Mouse (Mus musculus) MEL (cell line): ENCODE data around the gene G6pc3. TPM values are rescaled to one million over a fixed set of nuclear protein-coding genes. Genes with fewer than 3 reads are reported as not detected.

ENCODE experiments used
- DNase-seq: peaks from one replicate; pipeline ENCODE4 v3.0.0; 2011; ENCODE audit warnings: low read depth, low spot score
- H3K27ac ChIP-seq: 2 replicates; pipeline ENCODE4 v1.5.1; 2012; ENCODE audit warnings: low read depth, mild to moderate bottlenecking, control low read depth, low read length, moderate library complexity; ENCODE audit not compliant: control insufficient read depth
- H3K27me3 ChIP-seq, 2 experiments: fragments of 150-350 bp in 1 of 2; sonication (generic) in 1 of 2; 2 replicates each; pipeline ENCODE4 v1.6.1; 2012; ENCODE audit warnings: low read length in 2 of 2, mild to moderate bottlenecking in 2 of 2, improper control_type of control experiment in 1 of 2, moderate library complexity in 1 of 2; ENCODE audit not compliant: insufficient read depth in 2 of 2, control insufficient read depth in 1 of 2
- H3K36me3 ChIP-seq, 2 experiments: 2 replicates each; pipeline ENCODE4 v1.6.1; 2012 to 2014; ENCODE audit warnings: low read length in 2 of 2, improper control_type of control experiment in 1 of 2, inconsistent platforms in 1 of 2, mild to moderate bottlenecking in 1 of 2; ENCODE audit not compliant: insufficient read depth in 2 of 2, control insufficient read depth in 1 of 2
- H3K4me1 ChIP-seq, 2 experiments: fragments of 150-350 bp in 1 of 2; sonication (generic) in 1 of 2; 2 replicates each; pipeline ENCODE4 v1.6.1; 2012; ENCODE audit warnings: low read length in 2 of 2, improper control_type of control experiment in 1 of 2, mild to moderate bottlenecking in 1 of 2; ENCODE audit not compliant: insufficient read depth in 2 of 2, control insufficient read depth in 1 of 2
- H3K4me3 ChIP-seq, 2 experiments: fragments of 150-350 bp in 1 of 2; sonication (generic) in 1 of 2; 2 replicates each; pipeline ENCODE4 v1.5.1; 2012; ENCODE audit warnings: low read depth in 2 of 2, low read length in 2 of 2, mild to moderate bottlenecking in 2 of 2, moderate library complexity in 2 of 2, control low read depth in 1 of 2, improper control_type of control experiment in 1 of 2; ENCODE audit not compliant: control insufficient read depth in 1 of 2, insufficient read depth in 1 of 2
- H3K79me2 ChIP-seq: 2 replicates; pipeline ENCODE4 v1.6.1; 2012; ENCODE audit warnings: mild to moderate bottlenecking, low read length, moderate library complexity; ENCODE audit not compliant: control insufficient read depth, poor library complexity, insufficient read depth
- H3K9ac ChIP-seq: 2 replicates; pipeline ENCODE4 v1.6.1; 2012; ENCODE audit warnings: low read depth, mild to moderate bottlenecking, control low read depth, low read length, moderate library complexity; ENCODE audit not compliant: control insufficient read depth, poor library complexity, severe bottlenecking
- H3K9me3 ChIP-seq: fragments of 150-350 bp; sonication (generic); replicated peaks from 2 replicates; pipeline ENCODE4 v1.6.1; 2012; ENCODE audit warnings: mild to moderate bottlenecking, low read length, improper control_type of control experiment, moderate library complexity; ENCODE audit not compliant: insufficient read depth
- CHD1 ChIP-seq: IDR thresholded peaks from 2 replicates; pipeline ENCODE4 v1.6.1; 2012; ENCODE audit warnings: low read depth, mild to moderate bottlenecking, inconsistent platforms, low read length, improper control_type of control experiment
- EP300 ChIP-seq, 2 experiments: IDR thresholded peaks; 2 replicates each; pipeline ENCODE4 v1.6.1; 2011; ENCODE audit warnings: improper control_type of control experiment in 2 of 2, low read length in 2 of 2, low read depth in 1 of 2, mild to moderate bottlenecking in 1 of 2
- ETS1 ChIP-seq: IDR thresholded peaks from 2 replicates; pipeline ENCODE4 v1.6.1; 2012; ENCODE audit warnings: low read depth, mild to moderate bottlenecking, inconsistent platforms, low read length, improper control_type of control experiment, moderate library complexity
- GABPA ChIP-seq: IDR thresholded peaks from 2 replicates; pipeline ENCODE4 v1.6.1; 2012; ENCODE audit warnings: low read depth, mild to moderate bottlenecking, inconsistent platforms, low read length, improper control_type of control experiment, moderate library complexity
- MAFK ChIP-seq: IDR thresholded peaks from 2 replicates; pipeline ENCODE4 v1.6.1; 2011; ENCODE audit warnings: low read depth, mild to moderate bottlenecking, low read length, improper control_type of control experiment, borderline replicate concordance
- MEF2A ChIP-seq: IDR thresholded peaks from 2 replicates; pipeline ENCODE4 v1.6.1; 2014; ENCODE audit warnings: low read depth, mild to moderate bottlenecking, inconsistent platforms, low read length, improper control_type of control experiment; ENCODE audit not compliant: poor library complexity, insufficient replicate concordance, severe bottlenecking; ENCODE audit errors: extremely low read depth
- MYC ChIP-seq: IDR thresholded peaks from 2 replicates; pipeline ENCODE4 v1.6.1; 2011; ENCODE audit warnings: low read depth, mild to moderate bottlenecking, low read length, improper control_type of control experiment, moderate library complexity
- NELFE ChIP-seq: IDR thresholded peaks from 2 replicates; pipeline ENCODE4 v1.6.1; 2011; ENCODE audit warnings: low read depth, low read length, improper control_type of control experiment
- NRF1 ChIP-seq: IDR thresholded peaks from 2 replicates; pipeline ENCODE4 v1.6.1; 2014; ENCODE audit warnings: low read depth, mild to moderate bottlenecking, inconsistent platforms, low read length, improper control_type of control experiment, moderate library complexity; ENCODE audit not compliant: poor library complexity, insufficient read depth, severe bottlenecking
- POLR2A ChIP-seq, 2 experiments: IDR thresholded peaks; 2 replicates each; pipeline ENCODE4 v1.6.1; 2011 to 2012; ENCODE audit warnings: low read length in 2 of 2, mild to moderate bottlenecking in 2 of 2, control low read depth in 1 of 2, improper control_type of control experiment in 1 of 2, low read depth in 1 of 2, moderate library complexity in 1 of 2; ENCODE audit not compliant: control insufficient read depth in 1 of 2, insufficient read depth in 1 of 2, poor library complexity in 1 of 2
- RAD21 ChIP-seq: IDR thresholded peaks from 2 replicates; pipeline ENCODE4 v1.6.1; 2011; ENCODE audit warnings: mild to moderate bottlenecking, low read depth, low read length, improper control_type of control experiment
- SMC3 ChIP-seq: IDR thresholded peaks from 2 replicates; pipeline ENCODE4 v1.6.1; 2011; ENCODE audit warnings: low read depth, low read length, improper control_type of control experiment
- TAL1 ChIP-seq: IDR thresholded peaks from 2 replicates; pipeline ENCODE4 v1.6.1; 2012; ENCODE audit warnings: mild to moderate bottlenecking, inconsistent platforms, low read length, moderate library complexity, mixed read lengths
- TCF12 ChIP-seq: IDR thresholded peaks from 2 replicates; pipeline ENCODE4 v1.6.1; 2014; ENCODE audit warnings: low read depth, mild to moderate bottlenecking, inconsistent platforms, low read length, improper control_type of control experiment, moderate library complexity
- USF1 ChIP-seq: IDR thresholded peaks from 2 replicates; pipeline ENCODE4 v1.6.1; 2014; ENCODE audit warnings: low read depth, mild to moderate bottlenecking, inconsistent platforms, low read length, improper control_type of control experiment, moderate library complexity
- USF2 ChIP-seq, 2 experiments: IDR thresholded peaks; 2 replicates each; pipeline ENCODE4 v1.6.1; 2011 to 2012; ENCODE audit warnings: improper control_type of control experiment in 2 of 2, low read length in 2 of 2, borderline replicate concordance in 1 of 2, inconsistent platforms in 1 of 2, low read depth in 1 of 2, mild to moderate bottlenecking in 1 of 2; ENCODE audit not compliant: insufficient read depth in 1 of 2
- ZC3H11A ChIP-seq: IDR thresholded peaks from 2 replicates; pipeline ENCODE4 v1.6.1; 2012; ENCODE audit warnings: low read depth, mild to moderate bottlenecking, inconsistent platforms, low read length, improper control_type of control experiment
- ZKSCAN1 ChIP-seq: IDR thresholded peaks from 2 replicates; pipeline ENCODE4 v1.6.1; 2012; ENCODE audit warnings: low read depth, mild to moderate bottlenecking, inconsistent platforms, low read length, improper control_type of control experiment, moderate library complexity
- ZNF384 ChIP-seq: IDR thresholded peaks from 2 replicates; pipeline ENCODE4 v1.6.1; 2012; ENCODE audit warnings: low read depth, mild to moderate bottlenecking, inconsistent platforms, low read length, improper control_type of control experiment
- polyA plus RNA-seq, 2 experiments: library from polyadenylated mRNA; stranded (reverse) in 1 of 2; unstranded in 1 of 2; fragments of >175 nt in 1 of 2; fragments of >200 nt in 1 of 2; gene quantifications; 2 replicates each; pipeline versions ENCODE4 v1.2.1 to v1.2.4; 2012; ENCODE audit warnings: low replicate concordance in 2 of 2, low read depth in 1 of 2; ENCODE audit not compliant: insufficient read length in 2 of 2, insufficient read depth in 1 of 2, missing spikeins in 1 of 2
- total RNA-seq: library from RNA; depleted of rRNA; stranded (reverse); fragments of 300-350 nt; gene quantifications from 2 replicates; pipeline ENCODE4 v1.2.3, GENCODE M21; 2012

The G6pc3 gene
- total and polyA plus RNA-seq, 3 experiments, result 48.9 to 104 TPM; not detected in 1

DNA sequence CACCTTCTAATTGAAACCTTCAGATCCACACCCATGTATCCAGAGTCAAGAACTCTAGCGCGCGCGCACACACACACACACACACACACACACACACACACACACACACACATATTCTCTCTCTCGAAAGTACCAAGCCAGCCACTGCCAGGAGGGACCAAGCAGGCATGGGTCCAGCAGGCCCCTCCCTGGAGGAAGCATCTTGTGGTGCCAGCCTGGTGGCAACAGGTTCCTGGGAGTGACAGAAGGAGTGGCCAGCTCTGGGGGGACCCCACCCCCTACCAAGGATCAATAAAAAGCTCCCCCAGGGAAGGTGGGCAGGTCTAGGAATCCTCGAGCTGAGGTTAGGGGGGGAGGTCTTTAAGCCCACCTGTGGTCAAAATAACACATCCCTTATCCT lies 28.0 kb downstream of the G6pc3 start:
- H3K36me3 ChIP-seq, result peaks cover 0 to 31% of the 10 kb centered on the region in 2 experiments; a peak in 2 of 4 replicates

DNA sequence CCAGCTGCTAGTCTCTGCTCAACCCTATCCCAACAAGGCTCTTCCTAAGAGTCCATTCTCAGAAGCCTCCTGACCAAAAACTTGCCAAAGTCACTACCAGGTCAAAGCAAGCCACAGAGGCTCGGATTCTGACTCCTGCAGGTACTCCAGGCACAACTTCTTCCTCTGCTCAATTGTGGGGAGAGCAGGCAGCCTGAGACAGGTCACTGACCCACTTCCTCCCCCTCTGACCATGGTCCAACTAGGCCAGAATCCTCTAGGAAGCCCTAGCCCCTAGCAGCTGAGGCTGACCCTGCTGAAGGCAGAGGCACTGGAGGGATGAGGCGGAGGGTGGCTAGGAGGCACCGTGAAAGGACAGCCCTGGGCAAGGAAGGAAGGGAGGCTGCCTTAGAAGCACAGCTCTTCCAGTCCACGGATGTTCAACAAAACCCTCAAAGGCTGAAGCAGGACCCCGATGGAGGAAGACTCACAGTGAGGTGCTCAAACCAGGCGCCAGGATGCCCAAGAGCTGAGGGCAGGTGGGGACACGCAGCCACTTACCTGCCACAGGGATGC lies 28.5 kb downstream of the G6pc3 start:
- no peak overlapping the region for H3K27ac ChIP-seq
- H3K9me3 ChIP-seq, result no peaks in the 10 kb centered on the region
- H3K36me3 ChIP-seq, result peaks cover 0 to 34% of the 10 kb centered on the region in 2 experiments; a peak in 2 of 4 replicates
- peaks cover 20 to 55% of the 10 kb centered on the region in 2 experiments for H3K4me1 ChIP-seq
- H3K4me3 ChIP-seq, result no peak overlapping the region
- H3K27me3 ChIP-seq, result no peaks in the 10 kb centered on the region
- no peak overlapping the region for H3K9ac ChIP-seq
- TF ChIP-seq ETS1 (no peak), POLR2A (IDR thresholded peaks at IDR 0.05; ENCODE audit: control insufficient read depth in 1 of 2, insufficient read depth in 1 of 2, low read depth in 1 of 2, low read length in 2 of 2, poor library complexity in 1 of 2) (no peak), CHD1 (no peak), MAFK (no peak), RAD21 (no peak), NELFE (no peak), ZC3H11A (no peak), EP300 (IDR thresholded peaks at IDR 0.05; ENCODE audit: low read depth in 1 of 2, low read length in 2 of 2) (no peak), SMC3 (no peak), MYC (no peak)
- DNase-seq, result no peak
- H3K79me2 ChIP-seq, result no peaks in the 10 kb centered on the region

More for the DNA sequence above, 28.0 kb downstream of the G6pc3 start:
- TF ChIP-seq MEF2A (no peak), MYC (no peak), TAL1 (no peak), ZKSCAN1 (no peak), NRF1 (no peak), USF1 (no peak), TCF12 (no peak), ZNF384 (no peak), USF2 (IDR thresholded peaks at IDR 0.05; ENCODE audit: borderline replicate concordance in 1 of 2, insufficient read depth in 1 of 2, low read depth in 1 of 2, low read length in 2 of 2) (no peak), GABPA (no peak)
- DNase-seq, result no peak
- no peak overlapping the region for H3K9ac ChIP-seq
- peaks cover 20 to 49% of the 10 kb centered on the region in 2 experiments for H3K4me1 ChIP-seq
- no peak overlapping the region for H3K4me3 ChIP-seq
- H3K79me2 ChIP-seq, result no peaks in the 10 kb centered on the region
- no peaks in the 10 kb centered on the region for H3K9me3 ChIP-seq
- no peaks in the 10 kb centered on the region for H3K27me3 ChIP-seq
- H3K27ac ChIP-seq, result no peak overlapping the region
